Mouse (Mus musculus) adrenal gland, postnatal 10 days (tissue): ENCODE results near the gene Adamtsl1. TPM values are rescaled to one million over a fixed set of nuclear protein-coding genes. Genes with fewer than 3 reads are reported as not detected.

Source experiments
- DNase-seq: peaks from one replicate; pipeline ENCODE4 v3.0.0; 2021; ENCODE audit warnings: mixed read lengths
- total RNA-seq, 2 experiments: library from RNA; stranded (reverse); gene quantifications; 2 replicates each; pipeline ENCODE4 v1.2.3; 2021

Adamtsl1 gene
- total RNA-seq, 2 experiments from 2014 or later: 9.5 to 13.3 TPM

DNA sequence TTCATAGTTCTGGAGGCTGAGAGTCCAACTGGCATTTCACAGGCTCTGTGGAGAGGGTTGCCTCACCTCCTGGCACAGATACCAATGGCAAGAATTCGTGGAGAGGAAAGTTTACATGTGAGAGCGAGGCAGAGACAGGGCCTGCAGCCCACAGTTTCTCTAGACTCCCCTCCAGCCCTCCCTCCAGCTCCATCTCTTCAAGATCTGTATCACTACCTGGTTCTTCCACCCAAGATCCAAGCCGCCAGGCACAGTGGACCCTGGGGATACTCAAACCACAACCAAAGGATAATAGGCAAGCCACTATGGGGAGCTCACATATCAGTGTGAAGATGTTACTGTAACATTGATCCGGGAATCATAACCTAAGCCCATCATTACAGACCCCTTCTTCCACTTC lies 546.6 kb downstream of the Adamtsl1 start:
- peak; percentile 36 for DNase-seq

DNA sequence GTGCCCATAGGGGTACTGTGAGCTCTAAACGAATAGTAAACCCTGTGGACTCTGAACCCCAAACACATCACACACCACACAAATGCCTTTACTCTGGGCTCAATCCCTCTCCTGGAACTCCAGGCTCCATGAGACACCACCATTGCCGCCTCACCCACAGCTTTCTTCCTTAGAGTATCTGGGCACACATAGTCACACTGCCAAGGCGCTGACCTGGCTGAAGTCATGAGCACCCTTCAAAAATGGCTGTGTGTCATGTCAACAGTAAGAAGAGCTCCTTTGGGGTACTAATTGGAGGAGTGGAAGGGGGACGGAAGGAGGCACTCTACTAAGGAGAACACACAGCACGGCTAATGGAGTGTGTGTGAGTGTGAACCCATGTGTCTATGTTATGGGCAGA lies 554.4 kb downstream of the Adamtsl1 start:
- DNase-seq: no peak

DNA sequence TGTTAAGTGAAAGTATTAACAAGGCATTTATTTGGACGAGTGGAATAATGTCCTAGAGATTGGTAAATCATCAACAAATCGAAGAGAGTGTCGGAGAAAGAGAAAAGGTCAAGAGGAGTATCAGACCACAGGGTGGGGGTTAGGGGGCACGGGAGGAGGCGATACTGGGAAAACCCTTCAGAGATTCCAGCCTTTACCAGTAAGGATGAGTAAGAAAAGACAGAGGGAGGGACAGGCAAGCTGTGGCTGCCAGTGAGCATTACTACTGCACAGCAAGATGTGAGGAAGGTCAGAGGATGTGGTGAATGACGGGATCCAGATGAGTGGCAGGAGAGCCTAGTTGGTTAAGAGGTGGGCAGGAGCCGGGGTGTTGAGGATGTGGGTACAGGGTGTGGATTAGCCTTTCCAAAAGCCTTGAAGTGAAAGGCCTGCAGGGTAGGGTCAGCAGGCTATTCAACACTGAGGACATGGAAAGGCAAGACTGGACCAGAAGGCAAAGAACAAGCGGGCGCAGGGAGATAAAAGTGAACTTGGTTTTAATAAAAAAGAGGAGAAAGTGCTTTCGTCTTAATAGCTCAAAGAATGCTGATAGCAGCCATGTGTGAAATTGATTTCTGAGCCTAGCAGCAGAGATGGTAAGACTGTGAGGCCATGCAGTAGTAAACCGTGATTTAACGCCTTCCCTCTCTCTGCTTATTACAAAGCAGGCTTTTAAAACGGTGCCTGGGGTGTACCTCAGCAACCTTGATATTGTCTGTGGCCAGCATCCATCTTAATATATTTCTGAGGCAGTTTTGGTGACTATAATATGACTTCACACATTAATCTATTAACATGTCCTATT lies 555.1 kb downstream of the Adamtsl1 start:
- no peak for DNase-seq

- DNase-seq: no peak
Measured at GRCm38 (mm10) chr4:86074871-86075270, 560.9 kb downstream of the Adamtsl1 start.

DNA sequence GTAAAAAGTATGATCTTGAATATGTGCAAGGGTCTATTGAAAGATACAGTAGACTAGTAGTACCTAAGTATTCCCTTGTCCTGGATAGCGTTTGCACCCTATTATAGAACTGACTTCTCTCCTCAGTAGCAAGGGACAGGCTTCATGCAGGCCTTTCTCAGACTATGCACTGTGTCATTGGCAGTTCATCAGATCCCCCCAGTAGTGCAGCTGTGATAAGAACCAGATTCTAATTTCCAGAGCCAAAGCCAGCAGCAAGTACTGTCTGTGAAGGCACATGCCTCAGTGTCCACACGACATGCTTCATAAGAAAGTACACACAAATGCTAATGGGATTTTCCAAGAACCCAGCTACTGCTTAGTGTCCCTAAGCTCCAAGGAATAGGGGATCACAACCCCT lies 563.4 kb downstream of the Adamtsl1 start:
- no peak for DNase-seq

GRCm38 (mm10) chr4:86077854-86078253 lies 563.9 kb downstream of the Adamtsl1 start:
- no peak for DNase-seq

GRCm38 (mm10) chr4:86087508-86087907 lies 573.5 kb downstream of the Adamtsl1 start:
- DNase-seq: no peak

GRCm38 (mm10) chr4:86103207-86103606 lies 589.2 kb downstream of the Adamtsl1 start:
- DNase-seq: no peak

GRCm38 (mm10) chr4:86108325-86108724 lies 594.4 kb downstream of the Adamtsl1 start:
- DNase-seq: no peak

GRCm38 (mm10) chr4:86119067-86119466 lies 605.1 kb downstream of the Adamtsl1 start:
- DNase-seq: no peak

- DNase-seq: no peak
Measured at GRCm38 (mm10) chr4:86122431-86122830, 608.5 kb downstream of the Adamtsl1 start.

DNA sequence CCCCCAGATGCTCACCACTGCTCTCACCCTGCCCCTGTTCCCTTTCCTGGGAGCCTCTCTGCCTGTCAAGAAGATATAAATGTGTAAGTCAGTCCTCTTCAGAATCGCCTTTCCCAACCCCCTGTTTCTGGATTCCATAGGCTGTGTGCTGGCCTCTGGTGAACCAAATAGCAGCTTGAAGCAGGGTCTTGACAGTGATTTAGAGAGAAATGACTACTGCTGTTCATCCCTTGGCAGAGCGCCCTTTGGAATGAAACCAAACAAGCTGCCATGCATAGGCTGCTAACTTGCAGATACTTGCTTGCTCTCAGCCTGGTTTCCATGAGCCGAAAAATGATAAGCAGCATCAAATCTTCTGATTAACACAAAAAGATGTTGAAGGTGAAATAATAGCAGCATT lies 610.4 kb downstream of the Adamtsl1 start:
- DNase-seq: peak; percentile 85

- no peak for DNase-seq
Measured at GRCm38 (mm10) chr4:86126636-86127035, 612.7 kb downstream of the Adamtsl1 start.

DNA sequence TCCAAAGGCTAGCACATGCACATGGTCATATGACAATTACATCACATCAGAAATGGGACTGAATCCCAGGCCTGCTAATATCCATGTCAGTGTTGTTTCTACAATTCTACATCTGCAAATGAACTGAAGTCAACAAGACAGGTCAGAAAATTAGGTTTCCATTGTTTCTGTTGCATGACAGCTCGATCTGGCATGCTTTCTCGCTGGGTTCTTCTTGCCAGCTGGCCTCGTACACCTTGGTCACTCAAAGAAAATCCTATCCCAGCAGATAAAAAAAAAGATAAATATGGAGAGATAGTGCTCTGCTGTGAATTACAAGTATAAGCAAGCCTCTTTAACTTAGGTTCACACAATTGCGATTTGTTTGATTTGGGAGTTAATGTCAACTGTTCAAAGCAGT lies 644.6 kb downstream of the Adamtsl1 start:
- no peak for DNase-seq

DNA sequence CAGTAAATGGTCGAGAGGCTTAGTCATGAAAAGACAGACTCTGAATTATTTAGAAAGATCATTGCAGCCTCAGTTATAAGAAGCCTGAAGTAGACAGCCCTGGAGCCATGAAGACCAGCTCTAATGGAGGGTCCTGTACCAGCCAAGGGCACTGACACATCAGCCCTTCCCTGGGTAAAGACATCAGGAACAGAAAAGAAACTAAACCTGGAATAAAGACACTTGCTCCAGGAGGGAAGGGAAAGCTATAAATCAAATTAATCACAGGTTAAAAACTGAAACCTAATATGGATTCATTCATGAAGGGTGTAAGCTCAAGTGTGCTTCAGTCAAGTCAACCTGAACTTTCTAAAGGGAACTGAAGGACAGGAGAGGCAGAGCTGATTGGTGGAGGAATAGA lies 645.4 kb downstream of the Adamtsl1 start:
- no peak for DNase-seq

- DNase-seq: no peak
Measured at GRCm38 (mm10) chr4:86170763-86171162, 656.8 kb downstream of the Adamtsl1 start.

GRCm38 (mm10) chr4:86171461-86171860 lies 657.5 kb downstream of the Adamtsl1 start:
- DNase-seq: no peak

- DNase-seq: no peak
Measured at GRCm38 (mm10) chr4:86177471-86177870, 663.5 kb downstream of the Adamtsl1 start.

DNA sequence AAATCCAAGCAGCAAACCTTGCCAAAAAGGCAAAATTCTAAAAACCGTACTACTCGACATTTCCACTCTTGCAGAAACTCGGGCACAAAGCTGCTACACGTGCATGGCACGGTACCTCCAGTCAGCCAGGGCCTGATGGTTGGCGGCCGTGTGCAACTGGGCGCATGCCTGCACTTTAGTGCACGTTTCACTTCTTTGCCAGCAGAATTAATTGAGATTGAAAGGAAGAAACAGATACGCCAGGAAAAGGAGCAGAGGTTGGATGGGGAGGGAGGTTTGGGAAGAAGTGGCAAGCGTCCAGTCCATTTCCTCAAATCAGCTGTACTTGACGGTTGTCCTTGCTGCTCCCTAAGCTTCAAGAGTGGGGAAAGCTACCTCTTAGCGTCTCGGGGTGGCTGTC lies 664.1 kb downstream of the Adamtsl1 start:
- no peak for DNase-seq

- DNase-seq: no peak
Measured at GRCm38 (mm10) chr4:86183701-86184173, 669.8 kb downstream of the Adamtsl1 start.

GRCm38 (mm10) chr4:86189853-86190252 lies 675.9 kb downstream of the Adamtsl1 start:
- DNase-seq: no peak

- no peak for DNase-seq
Measured at GRCm38 (mm10) chr4:86191195-86191594, 677.2 kb downstream of the Adamtsl1 start.

GRCm38 (mm10) chr4:86201766-86202165 lies 687.8 kb downstream of the Adamtsl1 start:
- DNase-seq: no peak

GRCm38 (mm10) chr4:86203288-86203687 lies 689.3 kb downstream of the Adamtsl1 start:
- no peak for DNase-seq
